Mouse (Mus musculus): ENCODE data around the gene Psmc3ip. TPM values are rescaled to one million over a fixed set of nuclear protein-coding genes. Genes with fewer than 3 reads are reported as not detected.

The Psmc3ip gene
- total RNA-seq, 2 experiments from 2014 or later, result 1.5 to 2.2 TPM

DNA sequence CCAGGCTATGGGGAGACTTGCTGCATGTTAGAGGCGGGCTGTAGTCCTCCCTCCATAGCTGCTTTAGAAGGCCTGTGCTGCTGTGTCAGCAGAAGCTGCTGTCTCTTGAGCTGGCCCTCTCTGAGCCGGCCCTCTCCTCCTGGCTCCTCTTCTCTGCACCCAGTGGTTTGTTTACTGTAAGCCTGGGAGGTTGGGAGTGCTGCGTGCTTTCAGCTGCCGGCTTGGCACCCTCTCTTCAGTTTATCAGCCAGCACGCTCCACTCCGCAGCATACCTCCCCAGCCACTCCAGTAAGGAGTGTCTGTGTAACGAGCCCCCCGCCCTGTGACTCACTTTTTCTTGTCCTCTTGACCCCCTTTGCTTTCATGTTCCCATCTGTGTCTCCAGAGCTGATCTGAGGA lies 38.4 kb downstream of the Psmc3ip start:
- peak; percentile 80 for DNase-seq
- 0 out of 2 replicates have a peak overlapping the region, but pooled peaks have one; percentile 3 for H3K4me3 ChIP-seq
- intact Hi-C loops (cut with DNase I), result loop anchor here (1.0 kb wide), 1 partner anchor 74 kb away; no protein-coding TSS in a partner anchor
- TF ChIP-seq CTCF (IDR thresholded peaks at IDR 0.05), result no peak
- peak overlapping the region; percentile 95 for H3K27ac ChIP-seq

DNA sequence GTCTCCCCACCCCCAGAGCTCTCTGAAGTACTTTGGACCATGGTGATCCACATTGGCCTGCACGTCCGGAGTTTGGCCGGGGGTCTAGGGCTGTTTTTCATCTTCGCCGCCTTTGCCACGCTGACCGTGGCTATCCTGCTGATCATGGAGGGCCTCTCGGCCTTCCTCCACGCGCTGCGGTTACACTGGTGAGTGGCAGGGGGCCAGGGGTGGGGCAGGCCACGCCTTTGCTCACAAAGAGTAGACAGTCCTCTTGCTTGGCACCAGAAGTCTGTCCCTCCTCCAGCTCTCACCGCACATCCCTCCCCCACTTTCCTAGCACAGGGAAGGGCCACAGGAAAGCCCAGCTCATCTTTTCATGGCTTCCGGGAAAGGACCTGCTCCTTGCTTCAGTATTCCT lies 39.8 kb downstream of the Psmc3ip start:
- H3K4me3 ChIP-seq, result no peak overlapping the region
- DNase-seq, result no peak
- H3K27ac ChIP-seq, result peak overlapping the region; percentile 95
- intact Hi-C loops (cut with DNase I), result no loop called here
- no peak for TF ChIP-seq CTCF (IDR thresholded peaks at IDR 0.05)

DNA sequence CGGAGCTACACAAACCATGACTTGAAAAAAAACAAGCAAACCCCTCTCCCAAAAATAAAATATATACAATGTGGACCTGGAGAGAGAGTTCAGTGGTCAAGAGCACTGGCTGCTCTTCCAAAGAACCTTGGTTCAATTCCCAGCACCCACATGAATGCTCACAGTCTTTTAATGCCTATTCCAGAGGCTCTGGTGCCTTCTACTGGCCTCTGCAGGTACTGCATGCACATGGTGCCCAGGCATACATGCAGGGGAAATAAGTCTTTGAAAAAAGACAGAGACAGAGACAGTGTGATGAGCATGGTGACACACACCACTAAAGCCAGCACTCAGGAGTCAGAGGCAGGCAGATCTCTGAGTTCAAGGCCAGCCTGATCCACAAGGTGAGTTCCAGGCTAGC lies 41.3 kb downstream of the Psmc3ip start:
- Histone ChIP-seq H3K4me3 (no peak overlapping the region), H3K27ac (no peak overlapping the region)
- intact Hi-C loops (cut with DNase I), result no loop called here
- peak; percentile 52 for TF ChIP-seq CTCF (IDR thresholded peaks at IDR 0.05)
- no peak for DNase-seq

DNA sequence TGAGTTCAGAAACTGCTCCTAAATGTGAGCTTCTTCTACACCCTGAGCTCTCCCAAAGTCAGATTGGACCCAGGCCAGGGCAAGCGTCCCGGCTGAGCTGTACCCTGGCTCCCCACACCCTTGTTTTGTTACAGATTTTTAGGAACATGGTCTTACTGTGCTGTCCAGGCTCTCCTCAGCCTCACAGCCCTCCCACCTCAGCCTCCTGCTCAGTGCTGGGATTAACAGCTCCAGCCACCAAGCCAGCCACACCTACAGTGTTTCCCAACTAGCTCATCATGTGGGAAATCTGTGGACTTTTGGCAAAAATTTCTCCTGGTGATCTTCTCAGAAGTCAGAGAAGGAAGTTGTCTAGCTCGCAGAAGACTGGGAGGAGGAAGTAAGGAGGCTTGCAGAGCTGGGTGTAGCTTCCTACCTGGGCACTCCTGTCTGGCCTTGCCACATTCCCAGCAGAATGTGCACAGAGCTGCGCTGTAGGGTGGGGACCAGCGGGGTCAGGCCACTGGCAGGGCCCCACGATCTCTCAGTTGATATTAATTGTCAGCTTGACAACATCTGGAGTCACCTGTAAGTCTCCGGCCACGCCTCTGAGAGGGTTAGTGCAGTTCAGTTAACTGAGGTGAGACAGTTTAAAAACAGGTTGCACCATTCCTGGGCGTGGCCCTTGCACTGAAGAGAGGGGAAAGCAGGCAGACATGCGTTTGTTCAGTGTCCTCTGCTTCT lies 42.3 kb downstream of the Psmc3ip start:
- no peak for TF ChIP-seq CTCF (IDR thresholded peaks at IDR 0.05)
- Histone ChIP-seq H3K4me3 (no peak overlapping the region), H3K27ac (peak overlapping the region; percentile 82)
- DNase-seq, result peak; percentile 89
- intact Hi-C loops (cut with DNase I), result no loop called here

DNA sequence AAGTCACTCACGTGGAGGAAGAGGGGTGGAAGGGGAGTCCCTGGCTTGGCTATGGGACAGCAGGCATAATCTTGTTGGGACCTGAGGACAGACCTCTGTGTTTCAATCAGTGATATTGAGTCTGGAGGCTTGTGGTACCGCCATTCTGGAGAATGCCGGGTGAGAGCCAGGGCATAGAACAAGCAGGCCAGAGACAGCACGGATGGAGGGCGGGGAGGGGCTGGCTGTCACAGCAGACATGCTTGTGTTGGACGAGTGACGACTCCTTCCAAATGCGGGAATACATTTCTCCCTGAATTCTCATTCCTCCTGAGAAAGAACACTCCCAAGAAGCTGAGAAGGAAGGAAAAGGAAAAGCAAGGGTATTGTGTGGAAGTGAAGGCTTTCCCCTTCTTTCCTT lies 43.6 kb downstream of the Psmc3ip start:
- no peak for DNase-seq
- TF ChIP-seq CTCF (IDR thresholded peaks at IDR 0.05), result no peak
- Histone ChIP-seq H3K4me3 (no peak overlapping the region), H3K27ac (peak overlapping the region; percentile 82)
- intact Hi-C loops (cut with DNase I), result no loop called here

DNA sequence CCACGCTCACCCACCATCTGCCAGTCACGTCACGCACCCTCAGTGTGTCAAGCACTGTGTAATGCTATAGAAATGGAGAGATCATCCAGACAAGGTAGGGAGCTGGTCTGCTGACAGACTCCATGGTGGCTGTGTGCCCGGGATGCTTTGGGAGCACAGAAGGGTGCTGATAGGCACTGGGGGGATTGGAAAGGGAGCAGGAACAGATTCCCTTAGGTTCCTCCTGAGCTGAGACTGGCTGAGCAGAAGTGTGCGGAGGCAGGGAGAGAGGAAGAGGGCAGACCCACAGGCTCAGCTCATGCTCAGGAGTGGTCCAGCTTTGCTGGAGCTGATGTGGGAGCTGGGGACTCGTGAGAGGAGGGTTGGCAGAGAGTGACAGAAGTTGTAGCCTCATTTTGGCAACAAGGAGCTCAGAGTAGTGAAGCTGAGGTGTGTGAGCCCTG lies 44.2 kb downstream of the Psmc3ip start:
- no peak for TF ChIP-seq CTCF (IDR thresholded peaks at IDR 0.05)
- intact Hi-C loops (cut with DNase I), result no loop called here
- Histone ChIP-seq H3K4me3 (no peak overlapping the region), H3K27ac (peak overlapping the region; percentile 82; the same call in 1 of the 2 replicates)
- no peak for DNase-seq

DNA sequence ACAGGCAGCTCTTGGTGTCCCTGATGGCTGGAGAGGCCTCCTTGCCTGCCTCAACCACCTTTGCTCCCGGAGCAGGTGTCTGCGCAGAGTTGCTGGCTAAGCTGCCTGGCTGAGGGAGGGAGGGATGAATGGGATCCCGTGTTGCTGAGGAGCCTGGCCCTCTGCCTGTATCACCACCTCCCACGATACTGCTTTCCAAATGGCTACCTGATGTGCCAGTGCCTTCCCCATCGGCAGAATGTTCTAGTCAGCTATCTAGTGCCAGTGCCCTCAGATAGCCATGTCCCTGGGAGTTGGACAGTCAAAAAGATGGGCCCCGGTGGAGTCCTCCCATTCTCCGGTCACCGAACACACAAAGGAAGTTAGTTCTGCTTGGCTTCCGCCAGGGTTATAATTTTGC lies 44.9 kb downstream of the Psmc3ip start:
- DNase-seq, result no peak
- intact Hi-C loops (cut with DNase I), result no loop called here
- TF ChIP-seq CTCF (IDR thresholded peaks at IDR 0.05), result no peak
- no peak overlapping the region for H3K4me3 ChIP-seq
- 0 out of 2 replicates have a peak overlapping the region, but pooled peaks have one; percentile 3 for H3K27ac ChIP-seq

DNA sequence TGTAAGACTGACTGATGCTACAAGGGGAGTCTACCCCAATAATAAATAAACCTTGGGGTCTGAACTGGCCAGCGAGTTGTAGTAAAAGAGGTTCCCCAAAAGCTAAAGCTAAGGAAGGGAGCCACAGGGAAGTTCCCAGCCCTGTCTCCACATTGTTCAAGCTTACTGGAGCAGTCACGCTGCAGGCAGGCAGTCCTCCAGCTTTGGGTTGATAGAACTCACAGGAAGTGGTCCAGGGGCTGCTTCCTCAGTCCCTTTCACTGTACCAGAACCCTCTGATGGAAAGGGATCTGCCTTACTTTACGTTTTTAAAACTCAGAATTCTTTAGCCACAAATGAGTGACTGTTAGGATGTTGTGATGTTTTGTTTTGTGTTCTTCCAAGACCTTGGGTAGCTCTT lies 47.7 kb downstream of the Psmc3ip start:
- TF ChIP-seq CTCF (IDR thresholded peaks at IDR 0.05), result no peak
- H3K27ac ChIP-seq, result no peak overlapping the region
- H3K4me3 ChIP-seq, result no peak overlapping the region
- intact Hi-C loops (cut with DNase I), result no loop called here
- DNase-seq, result no peak

DNA sequence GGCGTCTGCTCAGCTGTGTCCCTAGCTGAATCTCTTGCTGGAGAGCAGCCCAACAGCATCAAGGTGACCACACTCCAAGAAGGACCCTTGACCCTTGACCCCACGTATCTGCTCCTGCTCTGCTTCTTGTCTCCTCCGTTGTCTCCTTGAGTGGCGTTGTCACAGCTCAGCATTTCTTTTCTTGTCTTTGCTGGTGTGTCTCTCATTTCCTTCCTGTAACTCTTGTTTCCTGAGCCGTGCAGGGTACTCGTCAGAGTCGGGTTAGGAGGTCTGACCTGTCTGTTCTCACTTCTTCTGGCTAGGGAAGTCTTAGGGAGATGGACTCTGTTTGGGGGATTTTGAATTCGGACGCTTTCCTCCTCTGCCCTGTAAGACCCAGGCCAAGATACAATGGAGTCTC lies 48.8 kb downstream of the Psmc3ip start:
- H3K4me3 ChIP-seq, result no peak overlapping the region
- H3K27ac ChIP-seq, result no peak overlapping the region
- DNase-seq, result no peak
- intact Hi-C loops (cut with DNase I), result no loop called here
- no peak for TF ChIP-seq CTCF (IDR thresholded peaks at IDR 0.05)

DNA sequence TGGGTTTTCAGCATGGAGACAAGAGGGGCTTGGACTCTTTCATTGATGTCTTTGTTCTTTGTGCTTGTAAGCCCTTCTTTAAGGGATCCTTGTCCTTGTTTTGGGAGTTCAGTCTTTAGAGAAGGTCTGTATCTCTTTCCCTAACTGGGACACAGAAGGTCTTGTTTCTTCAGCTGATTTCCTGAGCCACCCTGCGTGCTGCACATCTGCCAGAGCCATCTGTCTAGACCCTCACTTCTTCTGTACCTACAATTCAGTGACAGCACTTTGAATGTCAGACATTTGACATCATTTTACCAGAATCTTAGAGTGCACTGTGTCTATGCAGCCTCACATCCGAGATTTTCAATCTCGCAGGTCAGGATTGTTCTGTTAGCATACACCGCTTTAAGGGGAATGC lies 49.4 kb downstream of the Psmc3ip start:
- TF ChIP-seq CTCF (IDR thresholded peaks at IDR 0.05), result no peak
- no peak overlapping the region for H3K4me3 ChIP-seq
- intact Hi-C loops (cut with DNase I), result no loop called here
- no peak overlapping the region for H3K27ac ChIP-seq
- DNase-seq, result no peak

Small RNA genes within 50 kb of the gene (microRNA-seq; reads per million reads assigned to microRNA genes)
- gene Gm27626, result not detected

Other genes starting within 250 kb of the Psmc3ip start
- 100 to 1,000 TPM; 139 to 145 TPM for gene Stat5b, start 244.7 kb downstream of the Psmc3ip start, total RNA-seq (2021)
- 10 to 100 TPM; 11.7 to 15.8 TPM for gene Stat5a, start 236.1 kb downstream of the Psmc3ip start, total RNA-seq (2021)
- gene Stat3, start 155.9 kb downstream of the Psmc3ip start, total RNA-seq (2021), result 10 to 100 TPM; 40.6 to 44.2 TPM
- 100 to 1,000 TPM; 133 to 149 TPM for gene Cavin1, start 124.5 kb downstream of the Psmc3ip start, total RNA-seq (2021)
- gene Atp6v0a1, start 86.0 kb downstream of the Psmc3ip start, total RNA-seq (2021), result 10 to 100 TPM; 59.6 to 65.2 TPM
- 1 to 10 TPM; 3.3 to 4.1 TPM for gene Naglu, start 25.4 kb downstream of the Psmc3ip start, total RNA-seq (2021)
- gene Hsd17b1, start 17.0 kb downstream of the Psmc3ip start, total RNA-seq (2021), result under 1 TPM in 1 of 2 experiments, not detected in 1; 0.18 TPM
- 1 to 10 TPM; 7.1 to 9.8 TPM for gene Coasy, start 12.9 kb downstream of the Psmc3ip start, total RNA-seq (2021)
- gene Mlx, start 8.2 kb downstream of the Psmc3ip start, total RNA-seq (2021), result 10 to 100 TPM; 12.5 to 14.4 TPM
- gene Retreg3, start 24.5 kb upstream of the Psmc3ip start, total RNA-seq (2021), result 10 to 100 TPM; 30.3 to 31.1 TPM
- gene Tubg1, start 24.5 kb upstream of the Psmc3ip start, total RNA-seq (2021), result 10 to 100 TPM; 22.0 to 30.2 TPM
- 1 to 10 TPM; 2.4 to 3.6 TPM for gene Tubg2, start 60.5 kb upstream of the Psmc3ip start, total RNA-seq (2021)
- 1 to 10 TPM; 1.2 to 1.6 TPM for gene Cntnap1, start 75.1 kb upstream of the Psmc3ip start, total RNA-seq (2021)
- gene Plekhh3, start 75.9 kb upstream of the Psmc3ip start, total RNA-seq (2021), result 10 to 100 TPM; 20.7 to 35.3 TPM
- not detected for gene Ccr10, start 80.0 kb upstream of the Psmc3ip start, total RNA-seq (2021)
- 10 to 100 TPM; 25.9 to 26.3 TPM for gene Ezh1, start 131.0 kb upstream of the Psmc3ip start, total RNA-seq (2021)
- gene Ramp2, start 150.6 kb upstream of the Psmc3ip start, total RNA-seq (2021), result 10 to 100 TPM; 34.8 to 37.0 TPM
- 10 to 100 TPM; 40.2 to 53.4 TPM for gene Vps25, start 158.3 kb upstream of the Psmc3ip start, total RNA-seq (2021)
- gene Wnk4, start 165.1 kb upstream of the Psmc3ip start, total RNA-seq (2021), result under 1 TPM; 0.08 to 0.22 TPM
- under 1 TPM; 0.20 to 0.36 TPM for gene Cntd1, start 183.6 kb upstream of the Psmc3ip start, total RNA-seq (2021)
- gene Coa3, start 183.7 kb upstream of the Psmc3ip start, total RNA-seq (2021), result 10 to 100 TPM; 63.0 to 87.7 TPM
- gene Becn1, start 206.8 kb upstream of the Psmc3ip start, total RNA-seq (2021), result 10 to 100 TPM; 79.6 to 85.8 TPM
- gene Psme3, start 220.8 kb upstream of the Psmc3ip start, total RNA-seq (2021), result 10 to 100 TPM; 70.0 to 71.6 TPM
- gene Aoc2, start 229.6 kb upstream of the Psmc3ip start, total RNA-seq (2021), result 1 to 10 TPM in 1 of 2 experiments, under 1 TPM in 1; 0.64 to 1.4 TPM
- gene Aoc3, start 235.2 kb upstream of the Psmc3ip start, total RNA-seq (2021), result 1 to 10 TPM; 4.0 to 6.1 TPM